Mouse (Mus musculus) erythroblast, embryonic 14.5 days (primary cell): ENCODE data around the gene Mog. TPM values are rescaled to one million over a fixed set of nuclear protein-coding genes. Genes with fewer than 3 reads are reported as not detected.

Experiments
- H3K27me3 ChIP-seq: 2 replicates; pipeline ENCODE4 v1.6.1; 2012; ENCODE audit warnings: inconsistent platforms; ENCODE audit not compliant: control insufficient read depth
- H3K36me3 ChIP-seq: 2 replicates; pipeline ENCODE4 v1.6.1; 2012; ENCODE audit warnings: mild to moderate bottlenecking, inconsistent platforms; ENCODE audit not compliant: control insufficient read depth
- H3K4me1 ChIP-seq: 2 replicates; pipeline ENCODE4 v1.6.1; 2012; ENCODE audit warnings: inconsistent platforms; ENCODE audit not compliant: control insufficient read depth
- H3K4me3 ChIP-seq: replicated peaks from 2 replicates; pipeline ENCODE3; 2012; ENCODE audit warnings: moderate library complexity, mild to moderate bottlenecking, inconsistent platforms
- H3K9me3 ChIP-seq: 2 replicates; pipeline ENCODE4 v1.6.1; 2012; ENCODE audit warnings: low read length, inconsistent platforms, mixed read lengths; ENCODE audit not compliant: control insufficient read depth
- GATA1 ChIP-seq: IDR thresholded peaks from 2 replicates; pipeline ENCODE4 v1.6.1; 2012; ENCODE audit warnings: low read length, inconsistent platforms, mixed read lengths
- TAL1 ChIP-seq: IDR thresholded peaks from 3 replicates; pipeline ENCODE4 v1.6.1; 2012; ENCODE audit warnings: low read length, inconsistent platforms, mixed read lengths
- polyA plus RNA-seq: library from polyadenylated mRNA; stranded (reverse); fragments of >175 nt; gene quantifications from 2 replicates; pipeline ENCODE4 v1.2.3, GENCODE M21; 2012

Gene Mog
- polyA plus RNA-seq, 1 experiment: not detected

- no peak for TF ChIP-seq TAL1
- TF ChIP-seq GATA1: no peak
- Histone ChIP-seq H3K36me3 (no peaks in the 10 kb centered on the region), H3K4me3 (no peak overlapping the region), H3K27me3 (no peaks in the 10 kb centered on the region), H3K4me1 (no peaks in the 10 kb centered on the region), H3K9me3 (no peaks in the 10 kb centered on the region)
These were observed 52.8 kb downstream of the Mog start for GRCm38 (mm10) chr17:36970316-36970890.

GRCm38 (mm10) chr17:36966875-36967274, 56.3 kb downstream of the Mog start:
- no peaks in the 10 kb centered on the region for H3K9me3 ChIP-seq
- no peaks in the 10 kb centered on the region for H3K27me3 ChIP-seq
- no peaks in the 10 kb centered on the region for H3K4me1 ChIP-seq
- H3K36me3 ChIP-seq: no peaks in the 10 kb centered on the region
- H3K4me3 ChIP-seq: no peak overlapping the region
- TF ChIP-seq GATA1: no peak
- no peak for TF ChIP-seq TAL1

GRCm38 (mm10) chr17:36961125-36961524, 62.1 kb downstream of the Mog start:
- Histone ChIP-seq H3K4me3 (no peak overlapping the region), H3K4me1 (peaks cover 24% of the 10 kb centered on the region), H3K27me3 (no peaks in the 10 kb centered on the region), H3K9me3 (no peaks in the 10 kb centered on the region), H3K36me3 (peaks cover 5% of the 10 kb centered on the region)
- TF ChIP-seq GATA1: no peak
- no peak for TF ChIP-seq TAL1

Other genes with a start within 250 kb of the Mog start
- gene H2-M10.6, start 211.2 kb downstream of the Mog start, polyA plus RNA-seq: not detected in 2 replicates
- 2.5 and 2.7 TPM in 2 replicates for gene Trim26, start 186.3 kb downstream of the Mog start, polyA plus RNA-seq
- gene Trim15, start 156.2 kb downstream of the Mog start, polyA plus RNA-seq: 0.08 TPM in 2 replicates
- 33.1 and 48.3 TPM in 2 replicates for gene Trim10, start 153.8 kb downstream of the Mog start, polyA plus RNA-seq
- not detected in 2 replicates for gene Trim40, start 133.3 kb downstream of the Mog start, polyA plus RNA-seq
- 0.02 TPM in 1 of 2 replicates, not detected in the other for gene Trim31, start 125.3 kb downstream of the Mog start, polyA plus RNA-seq
- not detected in 2 replicates for gene Rnf39, start 80.5 kb downstream of the Mog start, polyA plus RNA-seq
- 7.6 and 9.0 TPM in 2 replicates for gene Ppp1r11, start 71.7 kb downstream of the Mog start, polyA plus RNA-seq
- gene Znrd1, start 64.8 kb downstream of the Mog start, polyA plus RNA-seq: 0.28 and 0.48 TPM in 2 replicates
- 0.04 and 0.07 TPM in 2 replicates for gene Znrd1as, start 64.8 kb downstream of the Mog start, polyA plus RNA-seq
- not detected in 2 replicates for gene 2410137M14Rik, start 42.2 kb downstream of the Mog start, polyA plus RNA-seq
- not detected in 2 replicates for gene H2-M5, start 33.9 kb downstream of the Mog start, polyA plus RNA-seq
- gene Zfp57, start 22.2 kb downstream of the Mog start, polyA plus RNA-seq: not detected in 2 replicates
- 0.08 TPM in 1 of 2 replicates, not detected in the other for gene Gabbr1, start 22.6 kb upstream of the Mog start, polyA plus RNA-seq
- gene Olfr90, start 65.1 kb upstream of the Mog start, polyA plus RNA-seq: not detected in 2 replicates
- gene Olfr91, start 74.9 kb upstream of the Mog start, polyA plus RNA-seq: 0.04 TPM in 1 of 2 replicates, not detected in the other
- gene Olfr92, start 96.7 kb upstream of the Mog start, polyA plus RNA-seq: not detected in 2 replicates
- gene Olfr93, start 138.1 kb upstream of the Mog start, polyA plus RNA-seq: not detected in 2 replicates
- not detected in 2 replicates for gene Ubd, start 170.5 kb upstream of the Mog start, polyA plus RNA-seq
- gene Olfr94, start 177.6 kb upstream of the Mog start, polyA plus RNA-seq: not detected in 2 replicates
- gene Olfr95, start 189.7 kb upstream of the Mog start, polyA plus RNA-seq: not detected in 2 replicates
- gene Olfr96, start 196.7 kb upstream of the Mog start, polyA plus RNA-seq: not detected in 2 replicates
- not detected in 2 replicates for gene Olfr97, start 213.9 kb upstream of the Mog start, polyA plus RNA-seq
- 0.06 TPM in 1 of 2 replicates, not detected in the other for gene Olfr98, start 240.4 kb upstream of the Mog start, polyA plus RNA-seq
- not detected in 2 replicates for gene H2-M3, start 246.8 kb upstream of the Mog start, polyA plus RNA-seq